Mouse (Mus musculus) A20 (cell line): ENCODE measurements around the gene Hspbp1.

Experiments used
- DNase-seq: peaks from one replicate; pipeline ENCODE4 v3.0.0-alpha.2; 2011; ENCODE audit warnings: low read depth, low spot score

Hspbp1 gene

GRCm38 (mm10) chr7:4636179-4636578 lies 48.7 kb downstream of the Hspbp1 start:
- DNase-seq = peak; percentile 29

- no peak for DNase-seq
These were observed 53.8 kb downstream of the Hspbp1 start, which contains the start of gene Tmem86b for GRCm38 (mm10) chr7:4631031-4631430. TSS of gene Tmem86b (minus strand) at chr7:4631422.

DNA sequence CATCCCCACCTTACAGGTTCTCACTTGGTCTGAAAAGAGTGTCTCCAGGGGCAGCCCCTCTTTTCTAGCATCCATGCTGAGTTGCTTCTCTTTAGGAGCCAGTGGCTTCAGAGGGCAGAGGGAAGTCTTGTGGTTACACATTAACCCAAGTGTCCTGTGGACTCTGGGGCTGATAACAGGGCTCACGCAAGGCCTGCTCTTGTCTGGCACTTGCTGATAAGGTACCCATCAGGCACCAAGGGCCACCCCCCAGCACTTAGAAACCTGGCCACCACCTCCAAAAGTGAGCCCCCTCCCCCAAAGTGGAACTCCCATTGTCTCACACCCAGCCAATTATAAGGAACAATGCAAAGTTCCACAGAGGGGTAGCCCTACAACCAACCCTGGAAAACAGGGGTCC lies 54.7 kb downstream of the Hspbp1 start:
- DNase-seq = no peak

DNA sequence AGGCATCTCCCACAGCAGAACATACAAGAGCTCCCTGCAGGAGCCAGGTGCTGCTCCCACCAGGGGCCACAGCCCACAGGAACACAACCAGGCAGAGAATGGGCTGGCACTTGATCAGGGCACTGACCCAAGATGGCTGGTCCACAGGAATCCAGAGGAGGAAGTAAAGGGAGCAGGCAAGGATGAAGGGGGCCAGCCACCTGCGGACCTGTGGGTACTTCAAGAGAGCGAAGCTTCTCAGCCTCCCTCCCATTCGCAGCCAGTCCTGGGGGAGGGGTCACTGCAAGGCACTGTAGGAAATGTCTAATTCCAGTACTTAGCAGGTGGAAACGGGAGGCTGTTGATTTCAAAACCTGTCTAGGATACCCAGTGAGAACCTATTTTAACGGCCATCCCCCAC lies 55.3 kb downstream of the Hspbp1 start:
- no peak for DNase-seq

- DNase-seq = no peak
These were observed 58.9 kb downstream of the Hspbp1 start for GRCm38 (mm10) chr7:4625928-4626327.

- peak; percentile 54 for DNase-seq
These were observed 60.5 kb downstream of the Hspbp1 start for GRCm38 (mm10) chr7:4624343-4624742.

DNA sequence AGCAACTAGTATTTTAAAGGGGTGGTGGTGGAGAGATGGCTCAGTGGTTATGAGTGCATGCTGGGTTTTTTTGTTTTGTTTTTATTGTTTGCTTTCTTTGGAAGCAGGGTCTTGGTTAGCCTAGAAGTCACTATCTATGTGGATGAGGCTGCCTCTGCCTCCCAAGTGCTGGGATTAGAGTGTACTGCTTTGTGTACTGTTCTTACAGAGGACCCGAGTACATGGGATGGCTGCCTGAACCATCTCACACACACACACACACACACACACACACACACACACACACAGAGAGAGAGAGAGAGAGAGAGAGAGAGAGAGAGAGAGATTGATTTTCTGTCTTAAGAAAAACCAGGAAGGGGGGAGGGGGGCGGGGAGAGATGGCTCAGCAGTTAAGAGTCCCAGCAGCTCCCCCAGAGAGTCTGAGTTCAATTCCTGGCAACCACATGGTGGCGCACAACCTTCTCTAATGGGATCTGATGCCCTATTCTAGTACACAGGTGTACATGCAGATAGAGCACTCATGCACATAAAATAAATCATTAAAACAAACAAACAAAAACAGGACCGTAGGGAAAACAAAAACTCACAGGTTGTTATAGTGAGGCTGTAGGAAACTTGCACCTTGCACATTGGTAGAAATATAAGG lies 61.2 kb downstream of the Hspbp1 start:
- DNase-seq = peak; percentile 70

DNA sequence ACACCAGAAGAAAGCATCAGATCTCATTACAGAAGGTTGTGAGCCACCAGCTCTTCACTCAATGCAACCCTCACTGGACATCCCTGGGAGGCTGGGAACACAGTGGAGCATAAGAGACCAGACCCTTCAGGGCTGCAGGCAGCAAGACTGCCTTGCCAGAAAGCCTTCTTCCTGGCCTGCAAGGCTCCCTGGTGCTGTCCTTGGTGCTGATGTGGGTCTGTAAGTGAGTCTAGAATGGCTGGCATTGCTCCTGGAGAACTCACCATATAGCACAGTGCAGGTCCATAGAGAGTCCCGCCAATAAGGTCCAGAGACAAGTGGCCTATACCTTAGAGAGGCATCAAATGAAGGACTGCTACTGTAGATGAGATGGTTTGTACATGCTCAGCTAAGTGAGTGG lies 64.9 kb downstream of the Hspbp1 start:
- DNase-seq = peak; percentile 56

DNA sequence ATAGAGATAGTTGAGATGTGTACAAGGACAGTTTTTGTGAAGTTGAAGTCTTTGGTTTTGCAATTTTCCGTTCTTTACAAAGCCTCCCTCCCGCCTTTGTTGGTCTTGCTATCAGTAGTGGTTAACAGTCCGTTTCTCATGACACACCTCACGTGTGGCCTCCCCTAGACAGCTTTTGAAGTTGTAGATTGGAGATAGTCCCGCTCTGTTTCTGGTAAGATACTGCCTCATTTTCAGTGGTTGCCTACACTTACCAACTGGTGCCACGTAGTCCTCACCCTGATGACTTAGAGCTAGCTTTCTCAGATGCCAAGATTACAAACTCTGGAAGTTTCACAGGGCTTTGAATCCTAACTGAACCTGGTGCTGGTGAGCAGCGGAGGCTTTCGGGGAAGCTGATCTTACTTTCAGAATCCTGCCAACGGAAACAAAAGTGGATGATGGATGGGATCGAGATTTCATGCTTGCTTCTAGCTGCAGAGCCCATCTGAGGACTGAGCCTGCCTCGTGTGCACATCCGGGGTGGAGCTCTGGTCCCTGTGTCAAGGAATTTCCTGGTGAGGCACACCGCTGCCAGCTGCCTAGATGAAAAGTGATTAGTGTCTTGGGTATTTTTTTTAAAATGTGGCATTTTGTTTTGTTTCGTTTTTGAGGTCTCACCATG lies 71.0 kb downstream of the Hspbp1 start:
- no peak for DNase-seq

- DNase-seq = no peak
These were observed 71.9 kb downstream of the Hspbp1 start for GRCm38 (mm10) chr7:4612956-4613355.

GRCm38 (mm10) chr7:4612386-4612785 lies 72.5 kb downstream of the Hspbp1 start:
- DNase-seq = no peak

- DNase-seq = no peak
These were observed 72.9 kb downstream of the Hspbp1 start for GRCm38 (mm10) chr7:4611921-4612341.

DNA sequence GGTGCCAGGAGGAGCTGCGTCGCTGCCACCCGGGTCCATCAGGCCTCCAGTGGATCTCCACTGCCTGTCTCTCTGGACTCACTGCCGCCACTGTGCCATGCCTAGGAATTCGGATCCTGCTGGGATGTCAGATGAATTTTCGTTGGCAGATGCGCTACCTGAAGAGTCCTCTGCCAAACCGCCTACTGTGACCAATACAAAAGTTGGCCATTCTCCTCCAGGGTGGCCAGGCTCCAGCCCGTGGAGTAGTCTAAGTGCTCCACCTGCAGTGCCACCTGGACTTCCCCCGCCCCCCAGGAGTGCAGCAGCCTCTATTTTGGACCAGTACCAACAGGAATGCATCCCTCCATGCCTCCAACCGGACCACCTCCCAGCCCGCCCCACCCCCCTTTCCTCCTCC lies 73.4 kb downstream of the Hspbp1 start:
- DNase-seq = no peak
